Mouse (Mus musculus): ENCODE data around the gene Tmem102.

GRCm38 (mm10) chr11:69849884-69850283 lies 44.5 kb upstream of the Tmem102 start:
- TF ChIP-seq CTCF (IDR thresholded peaks at IDR 0.05; ENCODE audit: control insufficient read depth, insufficient read depth, insufficient read length) (no peak), MAX (IDR thresholded peaks at IDR 0.05) (no peak), MYOG (IDR thresholded peaks at IDR 0.05; ENCODE audit: control insufficient read depth, extremely low read depth, insufficient read length) (no peak), FOSL1 (IDR thresholded peaks at IDR 0.05; ENCODE audit: insufficient read depth, low read length, poor library complexity, severe bottlenecking) (no peak), USF1 (IDR thresholded peaks at IDR 0.05; ENCODE audit: low read depth) (no peak), CEBPB (IDR thresholded peaks at IDR 0.05; ENCODE audit: low read depth) (no peak), MYOD1 (IDR thresholded peaks at IDR 0.05; ENCODE audit: control insufficient read depth, insufficient read length, low read depth) (no peak)

All from C2C12 (cell line).